In the genomic region with DNA sequence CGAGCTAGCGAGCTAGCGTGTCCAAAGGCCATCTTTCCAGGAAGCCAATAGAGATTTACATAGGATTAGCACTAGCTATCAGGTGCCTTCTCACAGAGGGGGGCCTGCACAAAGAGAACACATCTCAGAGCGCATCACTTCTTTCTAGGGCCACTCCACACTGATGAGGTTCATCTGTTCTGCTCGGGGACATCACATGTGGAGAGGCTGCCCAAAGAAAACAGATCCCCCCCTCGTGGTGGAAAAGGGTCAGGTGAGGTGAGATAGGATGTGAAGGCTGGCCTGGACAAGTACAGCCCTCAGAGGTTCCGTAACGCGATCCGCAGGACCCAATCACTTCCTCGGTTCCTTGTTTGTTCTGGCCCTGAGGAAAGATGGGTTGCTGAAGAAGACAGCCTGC, we compare ENCODE assay signal across 10 mouse cellular contexts.
A peak's percentile ranks its signal among the peaks of the same experiment; 100 is the strongest.
DNase-seq lines count a peak whose midpoint lies in the region; ATAC-seq and TF ChIP-seq lines count a peak whose summit lies in the region.
"Had no signal": no experiment of that assay in that cellular context is flagged by ENCODE, and none has a peak within 500 bp of the region (broad histone marks: within the 10 kb centered on the region; RNA-seq: fewer than 3 reads in every experiment).

No protein-coding gene starts in this region.

- H3K36me3 ChIP-seq in thymus, adult 2 months (ENCODE audit: control insufficient read depth, insufficient read depth, low read length): peaks cover 13% of the 10 kb centered on the region
- H3K36me3 ChIP-seq in liver, postnatal 0 days (replicated peaks; ENCODE audit: insufficient read depth, low read length): peaks cover 10% of the 10 kb centered on the region

- no peak overlapping the region for H3K4me3 ChIP-seq in thymus, adult 2 months (ENCODE audit: control insufficient read depth, insufficient read depth, low read length)
- H3K4me3 ChIP-seq in liver, postnatal 0 days (ENCODE audit: low read depth, low read length): no peak overlapping the region
- H3K4me3 ChIP-seq: embryonic facial prominence, embryonic 15.5 days; liver, embryonic 15.5 days had no signal

- peak; percentile 32 to 38 for DNase-seq in cerebellum, postnatal 10 days
- no peak for DNase-seq in cerebellum, adult 11-12 months
- DNase-seq in thymus, adult 2 months: peak; percentile 11
- no peak for DNase-seq in thymus, postnatal 0 days (ENCODE audit: low spot score)
- peak; percentile 32 to 42 for DNase-seq in heart, postnatal 10 days
- no peak for DNase-seq in liver, postnatal 0 days
- DNase-seq in layer of hippocampus, adult 18-20 months (ENCODE audit: low spot score in 2 of 2): no peak

- no peak overlapping the region for H3K27ac ChIP-seq in thymus, adult 2 months (ENCODE audit: control insufficient read depth, insufficient read depth, low read length)
- no peak overlapping the region for H3K27ac ChIP-seq in liver, postnatal 0 days (ENCODE audit: low read depth)
- H3K27ac ChIP-seq: embryonic facial prominence, embryonic 15.5 days had no signal

- TF ChIP-seq EP300 in liver, postnatal 0 days (IDR thresholded peaks at IDR 0.05; ENCODE audit: low read depth): no peak

- H3K9me3 ChIP-seq in liver, postnatal 0 days (ENCODE audit: low read length): peaks cover 4% of the 10 kb centered on the region

- H3K4me1 ChIP-seq in thymus, adult 2 months (replicated peaks; ENCODE audit: control insufficient read depth, insufficient read depth, low read length): no peaks in the 10 kb centered on the region
- H3K4me1 ChIP-seq in liver, postnatal 0 days (ENCODE audit: insufficient read depth): no peaks in the 10 kb centered on the region
- H3K4me1 ChIP-seq: embryonic facial prominence, embryonic 15.5 days had no signal

- H3K27me3 ChIP-seq in thymus, adult 2 months (ENCODE audit: control insufficient read depth, insufficient read depth, low read length): no peaks in the 10 kb centered on the region
- H3K27me3 ChIP-seq in liver, postnatal 0 days (ENCODE audit: insufficient read depth, low read length): no peaks in the 10 kb centered on the region
- H3K27me3 ChIP-seq: embryonic facial prominence, embryonic 15.5 days; liver, embryonic 15.5 days had no signal

- TF ChIP-seq CTCF in thymus, adult 2 months (IDR thresholded peaks at IDR 0.05; ENCODE audit: borderline replicate concordance, control insufficient read depth, extremely low read depth, insufficient read depth, low read length, poor library complexity): no peak
- TF ChIP-seq CTCF in liver, postnatal 0 days (IDR thresholded peaks at IDR 0.05; ENCODE audit: low read depth): peak; percentile 31

- no peak overlapping the region for H3K9ac ChIP-seq in liver, postnatal 0 days (replicated peaks)
- H3K9ac ChIP-seq: embryonic facial prominence, embryonic 15.5 days; liver, embryonic 15.5 days had no signal

- no peak for ATAC-seq in liver, postnatal 0 days
- no peak for ATAC-seq in activated CD4-positive, CD25-positive, alpha-beta regulatory T cell, adult 4 months

- intact Hi-C loops in heart, postnatal 10 days (cut with DNase I): loop anchor here (5.0 kb wide), 1 partner anchor 54 kb away; no protein-coding TSS in a partner anchor

- no peak overlapping the region for H3K4me2 ChIP-seq in liver, postnatal 0 days (ENCODE audit: low read depth, low read length)
- H3K4me2 ChIP-seq: embryonic facial prominence, embryonic 15.5 days; liver, embryonic 15.5 days had no signal

- no peak for TF ChIP-seq POLR2A in thymus, adult 2 months (IDR thresholded peaks at IDR 0.05; ENCODE audit: control insufficient read depth, extremely low read depth, insufficient read depth, low read length, poor library complexity)

- 85% methylated on average over 11 of the region's 11 CpGs for WGBS in thymus, adult 2 months
- 67% methylated on average over 11 of the region's 11 CpGs for WGBS in liver, postnatal 0 days (ENCODE audit: insufficient replicate concordance)

Comparison
In these comparisons a context has a peak if more than half of its experiments do, and no peak if none do; other contexts are left out.
1. DNase-seq: peak in cerebellum, postnatal 10 days (2 of 2), thymus, adult 2 months (single experiment) and heart, postnatal 10 days (2 of 2); none in cerebellum, adult 11-12 months (single experiment), thymus, postnatal 0 days (single experiment), liver, postnatal 0 days (single experiment) and layer of hippocampus, adult 18-20 months (0 of 2).